ENCODE assay signal across 8 mouse cellular contexts in genomic region chr10:69213451-69213877, GRCm38 (mm10). TPM values are rescaled to one million over a fixed set of nuclear protein-coding genes. Genes with fewer than 3 reads are reported as not detected.
DNase-seq lines count a peak whose midpoint lies in the region; ATAC-seq and TF ChIP-seq lines count a peak whose summit lies in the region.

No protein-coding gene starts in this region.

- H3K9ac ChIP-seq in CH12.LX (ENCODE audit: insufficient read depth, low read depth): peak overlapping the region; percentile 73
- peak overlapping the region; percentile 96 for H3K9ac ChIP-seq in embryonic facial prominence, embryonic 11.5 days (replicated peaks; ENCODE audit: low read length)
- peak overlapping the region; percentile 92 for H3K9ac ChIP-seq in hindbrain, postnatal 0 days (replicated peaks; ENCODE audit: low read length)
- H3K9ac ChIP-seq in lung, embryonic 15.5 days: peak overlapping the region; percentile 87

- peaks cover 8% of the 10 kb centered on the region for H3K9me3 ChIP-seq in CH12.LX (replicated peaks; ENCODE audit: low read length)
- no peaks in the 10 kb centered on the region for H3K9me3 ChIP-seq in embryonic facial prominence, embryonic 11.5 days (replicated peaks; ENCODE audit: control insufficient read depth, low read length)
- H3K9me3 ChIP-seq in hindbrain, postnatal 0 days (ENCODE audit: low read length): no peaks in the 10 kb centered on the region
- no peaks in the 10 kb centered on the region for H3K9me3 ChIP-seq in lung, embryonic 15.5 days

- in situ Hi-C loops in CH12.LX (cut with MboI; ENCODE audit: low pct_ligation_motif_present, low pct_unique_long_range_greater_than_20kb, low sequenced_read_pairs): no loop called here

- TF ChIP-seq CTCF in CH12.LX (conservative IDR thresholded peaks at IDR 0.05 in 1 of 2, IDR thresholded peaks at IDR 0.05 in 1 of 2; ENCODE audit: low read depth in 2 of 2, low read length in 2 of 2): no peak
- no peak for TF ChIP-seq CTCF in hindbrain, postnatal 0 days (IDR thresholded peaks at IDR 0.05; ENCODE audit: low read depth)
- no peak for TF ChIP-seq CTCF in olfactory bulb, adult 2 months (IDR thresholded peaks at IDR 0.05; ENCODE audit: insufficient read depth, low read depth, low read length)

- peak overlapping the region; percentile 86 for H3K4me2 ChIP-seq in CH12.LX (ENCODE audit: insufficient read depth, low read depth, poor library complexity, severe bottlenecking)
- peak overlapping the region; percentile 91 for H3K4me2 ChIP-seq in embryonic facial prominence, embryonic 11.5 days (ENCODE audit: low read depth, low read length)
- H3K4me2 ChIP-seq in hindbrain, postnatal 0 days (ENCODE audit: low read depth, low read length): peak overlapping the region; percentile 93
- H3K4me2 ChIP-seq in lung, embryonic 15.5 days: peak overlapping the region; percentile 95

- dilution Hi-C loops in CH12.LX (cut with MboI; ENCODE audit: extremely low pct_ligation_motif_present, extremely low pct_unique_long_range_greater_than_20kb, low sequenced_read_pairs): no loop called here

- TF ChIP-seq POLR2A in CH12.LX (IDR thresholded peaks at IDR 0.05; ENCODE audit: low read depth, low read length): no peak
- TF ChIP-seq POLR2A in olfactory bulb, adult 2 months (IDR thresholded peaks at IDR 0.05; ENCODE audit: insufficient read depth, low read depth, low read length): no peak

- no peak for TF ChIP-seq RAD21 in CH12.LX (IDR thresholded peaks at IDR 0.05; ENCODE audit: low read depth, low read length)

- peaks cover 0 to 12% of the 10 kb centered on the region in 2 experiments for H3K36me3 ChIP-seq in CH12.LX (replicated peaks in 1 of 2; ENCODE audit: control insufficient read depth in 1 of 2, insufficient read depth in 1 of 2, low read length in 1 of 2)
- H3K36me3 ChIP-seq in embryonic facial prominence, embryonic 11.5 days (replicated peaks; ENCODE audit: control insufficient read depth, insufficient read depth, low read depth, low read length): no peaks in the 10 kb centered on the region
- H3K36me3 ChIP-seq in hindbrain, postnatal 0 days (ENCODE audit: insufficient read depth, low read length): no peaks in the 10 kb centered on the region
- peaks cover 5% of the 10 kb centered on the region; the same call in 1 of the 2 replicates for H3K36me3 ChIP-seq in lung, embryonic 15.5 days

- H3K4me1 ChIP-seq in CH12.LX (ENCODE audit: control insufficient read depth in 1 of 2, insufficient read depth in 2 of 2): peaks cover 14 to 41% of the 10 kb centered on the region in 2 experiments
- H3K4me1 ChIP-seq in embryonic facial prominence, embryonic 11.5 days (ENCODE audit: control insufficient read depth, insufficient read depth, low read length): no peaks in the 10 kb centered on the region
- peaks cover 14% of the 10 kb centered on the region for H3K4me1 ChIP-seq in hindbrain, postnatal 0 days (ENCODE audit: insufficient read depth, low read length)
- H3K4me1 ChIP-seq in lung, embryonic 15.5 days: peaks cover 11% of the 10 kb centered on the region; the same call in 1 of the 2 replicates
- H3K4me1 ChIP-seq in olfactory bulb, adult 2 months (ENCODE audit: control insufficient read depth, insufficient read depth, low read length): peaks cover 8% of the 10 kb centered on the region

- H3K79me2 ChIP-seq in CH12.LX (replicated peaks; ENCODE audit: control insufficient read depth, extremely low read depth, insufficient read depth, poor library complexity, severe bottlenecking): no peaks in the 10 kb centered on the region

- H3K27me3 ChIP-seq in CH12.LX (replicated peaks): peaks cover 6% of the 10 kb centered on the region
- H3K27me3 ChIP-seq in embryonic facial prominence, embryonic 11.5 days (ENCODE audit: control insufficient read depth, insufficient read depth, low read length): no peaks in the 10 kb centered on the region
- no peaks in the 10 kb centered on the region for H3K27me3 ChIP-seq in hindbrain, postnatal 0 days (ENCODE audit: insufficient read depth, low read length)
- no peaks in the 10 kb centered on the region for H3K27me3 ChIP-seq in lung, embryonic 15.5 days

- WGBS in embryonic facial prominence, embryonic 11.5 days: 0% methylated on average over 21 of the region's 21 CpGs
- under 1% methylated on average over 21 of the region's 21 CpGs for WGBS in hindbrain, postnatal 0 days
- WGBS in lung, embryonic 15.5 days: under 1% methylated on average over 21 of the region's 21 CpGs
- 2% methylated on average over 21 of the region's 21 CpGs for WGBS in olfactory bulb, adult 2 months

- peak; percentile 45 for ATAC-seq in embryonic facial prominence, embryonic 11.5 days (replicated peaks; ENCODE audit: insufficient number of reproducible peaks, low FRiP score, low TSS enrichment, low read depth)
- ATAC-seq in hindbrain, postnatal 0 days: peak; percentile 44
- ATAC-seq in lung, embryonic 15.5 days (ENCODE audit: borderline replicate concordance, extremely low read depth, low FRiP score, low TSS enrichment): peak; percentile 21

- H3K27ac ChIP-seq in CH12.LX (ENCODE audit: insufficient read depth, low read depth): peak overlapping the region; percentile 69
- H3K27ac ChIP-seq in embryonic facial prominence, embryonic 11.5 days (replicated peaks; ENCODE audit: low read depth, low read length): peak overlapping the region; percentile 95
- peak overlapping the region; percentile 95 for H3K27ac ChIP-seq in hindbrain, postnatal 0 days
- H3K27ac ChIP-seq in lung, embryonic 15.5 days: peak overlapping the region; percentile 98
- H3K27ac ChIP-seq in olfactory bulb, adult 2 months (ENCODE audit: insufficient read depth, low read depth, low read length): 0 out of 2 replicates have a peak overlapping the region, but pooled peaks have one; percentile 81

- peak; percentile 39 for DNase-seq in gastrocnemius, postnatal 10 days
- DNase-seq in gastrocnemius, postnatal 4 days (ENCODE audit: low spot score in 2 of 2): no peak
- DNase-seq in CH12.LX (ENCODE audit: extremely low read depth): peak; percentile 38
- DNase-seq in embryonic facial prominence, embryonic 11.5 days (ENCODE audit: low spot score): peak; percentile 55
- peak; percentile 45 for DNase-seq in hindbrain, postnatal 0 days (ENCODE audit: low spot score)
- no peak for DNase-seq in left cerebral cortex, adult 18-20 months (ENCODE audit: low spot score in 2 of 2)

- no peak for TF ChIP-seq EP300 in CH12.LX (IDR thresholded peaks at IDR 0.05; ENCODE audit: low read length)

- H3K4me3 ChIP-seq in CH12.LX (replicated peaks in 1 of 3; ENCODE audit: low read depth in 2 of 3, low read length in 2 of 3, poor library complexity in 1 of 3): peak overlapping the region; percentile 64 to 76 (median 75)
- peak overlapping the region; percentile 82 for H3K4me3 ChIP-seq in embryonic facial prominence, embryonic 11.5 days (ENCODE audit: low read depth, low read length)
- H3K4me3 ChIP-seq in hindbrain, postnatal 0 days (ENCODE audit: low read length): peak overlapping the region; percentile 85
- H3K4me3 ChIP-seq in lung, embryonic 15.5 days: peak overlapping the region; percentile 75
- H3K4me3 ChIP-seq in olfactory bulb, adult 2 months (ENCODE audit: insufficient read depth, low read depth, low read length): peak overlapping the region; percentile 80

TF ChIP-seq in CH12.LX, 34 proteins besides CTCF, POLR2A, EP300 and RAD21:
- TF ChIP-seq NELFE (IDR thresholded peaks at IDR 0.05; ENCODE audit: low read depth, low read length) (no peak), USF2 (conservative IDR thresholded peaks at IDR 0.05; ENCODE audit: low read depth, low read length) (no peak)

RNA-seq across cellular contexts. Expression of gene A930033H14Rik, which starts 0.6 kb away (rescaled TPM):
- total RNA-seq in gastrocnemius, postnatal 10 days (2021): 1 to 10 TPM; 3.3 to 6.2 TPM
- total RNA-seq in gastrocnemius, postnatal 4 days (2021): 1 to 10 TPM; 6.2 to 8.3 TPM
- total RNA-seq in CH12.LX (2012; rRNA removed): 0.84 and 0.85 TPM in 2 replicates
- total RNA-seq in CH12.LX (2014; rRNA removed): 0.13 and 0.15 TPM in 2 replicates
- 0.46 and 0.50 TPM in 2 replicates for polyA plus RNA-seq in CH12.LX (2012; ENCODE audit: insufficient read length, low read depth)
- polyA plus RNA-seq in embryonic facial prominence, embryonic 11.5 days (2014; fragmentation: Nextera tagmentation; extraction: Ambion mirVana): 1.1 and 1.9 TPM in 2 replicates
- total RNA-seq in hindbrain, postnatal 0 days (2014; rRNA removed): 0.47 and 0.61 TPM in 2 replicates
- 1.4 TPM in 2 replicates for polyA plus RNA-seq in hindbrain, postnatal 0 days (2015; fragmentation: Nextera tagmentation; extraction: Ambion mirVana)
- 1.3 and 1.6 TPM in 2 replicates for polyA plus RNA-seq in lung, embryonic 15.5 days (2015; fragmentation: Nextera tagmentation; extraction: Ambion mirVana)
- not detected in 2 replicates for polyA plus RNA-seq in olfactory bulb, adult 2 months (2012; ENCODE audit: insufficient read depth, insufficient read length, low replicate concordance, missing spikeins)
- 1 to 10 TPM; 1.9 to 3.0 TPM for total RNA-seq in left cerebral cortex, adult 18-20 months (2021)

Comparison
In these comparisons a context has a peak if more than half of its experiments do, and no peak if none do; other contexts are left out.
1. DNase-seq: peak in gastrocnemius, postnatal 10 days (single experiment), CH12.LX (single experiment), embryonic facial prominence, embryonic 11.5 days (single experiment) and hindbrain, postnatal 0 days (single experiment); none in gastrocnemius, postnatal 4 days (0 of 2) and left cerebral cortex, adult 18-20 months (0 of 2).
2. Peak in every context shown above with its lines, with median percentiles within 50 percentile points of each other: H3K27ac ChIP-seq, H3K4me2 ChIP-seq, H3K4me3 ChIP-seq, H3K9ac ChIP-seq and ATAC-seq.